Mouse (Mus musculus) E14TG2a.4 (cell line): ENCODE results near the gene Macrod2.

Experiments used
- H3K27me3 ChIP-seq: 2 replicates; pipeline ENCODE4 v1.6.1; 2014; ENCODE audit warnings: low read length, control low read depth; ENCODE audit not compliant: insufficient read depth
- H3K36me3 ChIP-seq: 2 replicates; pipeline ENCODE4 v1.6.1; 2014; ENCODE audit warnings: low read length, control low read depth; ENCODE audit not compliant: insufficient read depth
- H3K4me1 ChIP-seq: replicated peaks from 2 replicates; pipeline ENCODE4 v1.6.1; 2014; ENCODE audit warnings: low read depth, low read length, control low read depth
- H3K4me3 ChIP-seq: replicated peaks from 2 replicates; pipeline ENCODE4 v1.5.1; 2014; ENCODE audit warnings: mild to moderate bottlenecking, low read length
- H3K9me3 ChIP-seq: 2 replicates; pipeline ENCODE4 v1.6.1; 2014; ENCODE audit warnings: low read length, control low read depth
- CTCF ChIP-seq: conservative IDR thresholded peaks from 2 replicates; pipeline ENCODE4 v1.5.1; 2014; ENCODE audit warnings: low read length
- NANOG ChIP-seq: IDR thresholded peaks from 2 replicates; pipeline ENCODE4 v1.6.1; 2014; ENCODE audit warnings: borderline replicate concordance, low read length, mixed read lengths
- POU5F1 ChIP-seq: IDR thresholded peaks from 2 replicates; pipeline ENCODE4 v1.6.1; 2014; ENCODE audit warnings: low read length, borderline replicate concordance

Gene Macrod2

DNA sequence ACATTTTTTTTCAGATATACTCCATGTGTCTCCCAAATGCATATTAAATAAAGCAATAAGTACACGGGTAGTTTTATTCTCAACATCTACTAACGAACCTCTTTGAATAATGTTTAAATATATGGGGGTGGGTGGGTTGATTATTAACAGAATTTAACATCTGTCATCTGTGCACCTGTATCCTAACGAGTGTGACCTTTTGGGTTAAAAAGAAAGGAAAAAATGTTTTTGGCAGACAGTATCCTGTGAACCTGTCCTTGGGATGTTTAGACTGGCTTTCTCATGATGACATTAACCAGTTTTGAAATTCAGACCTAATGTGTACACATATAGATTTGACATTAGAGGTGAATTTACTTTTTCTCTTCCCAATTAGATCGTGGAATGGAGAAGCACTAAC is 805.4 kb downstream of the Macrod2 start:
- Histone ChIP-seq H3K4me3 (no peak overlapping the region), H3K9me3 (no peaks in the 10 kb centered on the region), H3K36me3 (no peaks in the 10 kb centered on the region), H3K4me1 (no peaks in the 10 kb centered on the region), H3K27me3 (no peaks in the 10 kb centered on the region)
- no peak for TF ChIP-seq NANOG
- TF ChIP-seq POU5F1 = no peak
- no peak for TF ChIP-seq CTCF

DNA sequence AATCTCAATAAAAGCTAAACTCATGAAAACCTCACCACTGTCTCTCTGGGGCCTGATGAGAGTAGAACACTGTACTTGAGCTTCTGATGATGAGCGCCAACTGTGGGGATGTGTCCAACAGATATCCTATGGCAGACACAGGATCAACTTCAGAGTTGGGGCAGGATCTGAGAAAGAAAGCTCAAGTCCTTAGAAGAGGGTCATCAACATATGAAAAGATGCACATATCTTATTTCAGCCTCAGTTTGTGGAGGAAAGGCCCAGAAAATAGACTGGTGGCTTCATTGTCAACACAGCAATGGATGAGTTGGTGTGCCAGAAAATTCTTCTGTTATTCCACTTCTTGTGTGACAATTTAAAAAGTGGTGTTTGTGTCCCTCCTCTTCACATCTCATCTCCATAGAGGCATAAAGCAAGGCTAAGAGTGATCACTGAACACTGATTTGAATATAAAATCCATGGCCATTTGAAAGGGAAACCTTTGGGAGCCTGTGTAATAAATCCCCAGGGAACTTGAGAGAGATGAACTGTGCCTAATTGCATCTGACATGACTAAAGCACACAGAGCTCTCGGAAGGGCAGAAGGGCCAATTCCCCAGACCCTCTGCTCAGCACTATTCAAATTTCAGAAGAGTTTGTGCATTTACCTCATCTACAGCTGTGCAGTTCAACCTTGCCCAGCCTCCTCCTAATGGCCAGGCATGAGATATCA is 806.4 kb downstream of the Macrod2 start:
- Histone ChIP-seq H3K27me3 (no peaks in the 10 kb centered on the region), H3K9me3 (no peaks in the 10 kb centered on the region), H3K4me1 (no peaks in the 10 kb centered on the region), H3K36me3 (no peaks in the 10 kb centered on the region), H3K4me3 (no peak overlapping the region)
- TF ChIP-seq CTCF = no peak
- TF ChIP-seq POU5F1 = no peak
- TF ChIP-seq NANOG = no peak

DNA sequence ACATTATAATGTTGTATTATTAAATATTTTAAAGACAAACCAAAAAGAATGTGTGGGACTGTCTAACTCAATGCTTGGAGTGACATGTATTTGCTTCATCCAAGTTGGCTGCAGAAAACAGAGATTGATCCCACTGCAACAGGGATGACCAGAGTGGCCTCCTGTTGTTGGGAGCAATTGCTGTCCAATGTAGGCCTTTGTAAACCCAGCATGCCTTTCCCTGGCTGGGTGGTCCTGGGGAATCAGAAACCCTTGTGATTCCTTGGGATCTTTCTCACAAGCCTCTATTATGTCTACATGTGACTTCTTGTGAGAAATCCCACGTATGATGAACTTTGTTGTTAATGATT is 806.9 kb downstream of the Macrod2 start:
- Histone ChIP-seq H3K4me1 (no peaks in the 10 kb centered on the region), H3K36me3 (no peaks in the 10 kb centered on the region), H3K27me3 (no peaks in the 10 kb centered on the region), H3K4me3 (no peak overlapping the region), H3K9me3 (no peaks in the 10 kb centered on the region)
- no peak for TF ChIP-seq POU5F1

GRCm38 (mm10) chr2:141211346-141211745 is 816.2 kb downstream of the Macrod2 start:
- no peak for TF ChIP-seq CTCF
- TF ChIP-seq NANOG = no peak
- TF ChIP-seq POU5F1 = no peak

DNA sequence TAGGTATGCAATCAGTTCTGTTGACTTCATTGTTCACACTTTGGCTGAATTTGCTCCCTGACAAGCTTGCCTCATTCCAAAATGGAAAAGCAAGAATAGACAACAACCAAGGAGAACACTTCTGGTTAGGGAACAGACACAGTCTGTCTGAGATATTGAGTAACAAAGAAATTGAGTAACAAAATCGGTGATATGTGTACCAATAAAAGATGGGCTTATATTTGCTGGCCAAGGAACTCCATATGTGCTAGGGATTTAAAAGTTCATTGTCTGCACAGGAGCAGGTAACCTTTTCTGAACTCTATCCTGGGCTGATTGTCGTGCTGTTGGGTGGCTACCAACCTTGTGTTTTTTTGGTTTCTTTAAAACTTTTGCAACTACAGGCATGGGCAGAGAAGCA is 817.2 kb downstream of the Macrod2 start:
- H3K4me1 ChIP-seq = no peaks in the 10 kb centered on the region
- no peak overlapping the region for H3K4me3 ChIP-seq
- no peaks in the 10 kb centered on the region for H3K27me3 ChIP-seq
- H3K36me3 ChIP-seq = no peaks in the 10 kb centered on the region
- H3K9me3 ChIP-seq = no peaks in the 10 kb centered on the region
- TF ChIP-seq POU5F1 (no peak), NANOG (no peak), CTCF (no peak)

More at GRCm38 (mm10) chr2:141211346-141211745, 816.2 kb downstream of the Macrod2 start:
- Histone ChIP-seq H3K36me3 (no peaks in the 10 kb centered on the region), H3K27me3 (no peaks in the 10 kb centered on the region), H3K9me3 (no peaks in the 10 kb centered on the region), H3K4me3 (no peak overlapping the region), H3K4me1 (no peaks in the 10 kb centered on the region)

GRCm38 (mm10) chr2:141217490-141217889 is 822.4 kb downstream of the Macrod2 start:
- Histone ChIP-seq H3K36me3 (no peaks in the 10 kb centered on the region), H3K9me3 (peaks cover 3% of the 10 kb centered on the region; the same call in 1 of the 2 replicates), H3K4me3 (no peak overlapping the region), H3K27me3 (no peaks in the 10 kb centered on the region), H3K4me1 (no peaks in the 10 kb centered on the region)
- TF ChIP-seq POU5F1 (no peak), CTCF (no peak), NANOG (no peak)

DNA sequence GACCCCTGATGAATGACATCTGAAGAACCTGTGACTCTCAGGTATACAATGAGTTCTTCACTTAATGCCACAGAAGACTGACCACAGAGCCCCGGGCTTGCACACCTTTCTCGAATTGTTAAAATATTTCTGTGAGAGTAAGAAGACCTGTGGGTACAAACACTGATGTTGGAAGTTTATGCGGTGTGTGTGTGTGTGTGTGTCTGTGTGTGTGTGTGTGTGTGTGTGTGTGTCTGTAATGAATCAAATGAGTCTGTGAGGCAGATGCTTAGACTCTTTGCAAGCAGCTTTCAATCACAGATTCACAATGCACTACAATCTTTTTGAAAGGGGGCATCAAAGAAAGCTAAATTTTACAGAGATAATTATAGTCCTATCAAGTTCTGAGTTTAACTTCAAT is 822.8 kb downstream of the Macrod2 start:
- Histone ChIP-seq H3K27me3 (no peaks in the 10 kb centered on the region), H3K9me3 (peaks cover 3% of the 10 kb centered on the region; the same call in 1 of the 2 replicates), H3K4me1 (no peaks in the 10 kb centered on the region), H3K4me3 (no peak overlapping the region), H3K36me3 (no peaks in the 10 kb centered on the region)
- TF ChIP-seq NANOG = no peak
- no peak for TF ChIP-seq POU5F1
- no peak for TF ChIP-seq CTCF

DNA sequence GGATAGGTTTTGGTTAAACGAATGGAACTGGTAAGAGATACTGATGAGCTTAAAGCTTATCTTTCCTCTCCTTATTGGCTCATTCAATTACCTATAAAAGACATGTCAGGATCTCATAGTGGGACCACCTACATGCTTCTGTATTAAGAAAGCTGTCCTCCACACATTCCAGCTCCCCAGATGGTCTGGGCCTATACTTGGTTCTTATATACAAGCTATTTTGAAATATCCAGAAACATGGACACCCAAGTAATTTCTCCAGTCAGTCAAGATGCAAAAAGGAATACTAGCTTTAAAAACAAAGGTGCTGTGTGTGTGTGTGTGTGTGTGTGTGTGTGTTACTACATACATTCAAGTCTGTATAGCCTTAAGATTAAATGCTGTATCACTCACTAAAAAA is 833.7 kb downstream of the Macrod2 start:
- H3K27me3 ChIP-seq = no peaks in the 10 kb centered on the region
- no peaks in the 10 kb centered on the region for H3K9me3 ChIP-seq
- H3K4me3 ChIP-seq = no peak overlapping the region
- TF ChIP-seq POU5F1 = no peak
- TF ChIP-seq CTCF = no peak
- no peak for TF ChIP-seq NANOG
- no peaks in the 10 kb centered on the region for H3K36me3 ChIP-seq
- H3K4me1 ChIP-seq = peaks cover 8% of the 10 kb centered on the region; the same call in 1 of the 2 replicates

GRCm38 (mm10) chr2:141229820-141230219 is 834.7 kb downstream of the Macrod2 start:
- no peaks in the 10 kb centered on the region for H3K9me3 ChIP-seq
- no peaks in the 10 kb centered on the region for H3K27me3 ChIP-seq
- H3K36me3 ChIP-seq = no peaks in the 10 kb centered on the region
- TF ChIP-seq CTCF (no peak), POU5F1 (no peak), NANOG (no peak)
- no peak overlapping the region for H3K4me3 ChIP-seq
- H3K4me1 ChIP-seq = peaks cover 8% of the 10 kb centered on the region; the same call in 1 of the 2 replicates
